Mouse (Mus musculus): ENCODE measurements around the gene Atpaf2. TPM values are rescaled to one million over a fixed set of nuclear protein-coding genes. Genes with fewer than 3 reads are reported as not detected.

Atpaf2 gene
- polyA plus RNA-seq, 1 experiment from 2014 or later, result 60.3 TPM

- Histone ChIP-seq H3K36me3 (ENCODE audit: control insufficient read depth, insufficient read depth) (peaks cover 9% of the 10 kb centered on the region), H3K9ac (ENCODE audit: low read depth, low read length) (no peak overlapping the region), H3K27me3 (replicated peaks; ENCODE audit: control insufficient read depth, insufficient read depth, low read length) (no peaks in the 10 kb centered on the region), H3K9me3 (ENCODE audit: control insufficient read depth) (no peaks in the 10 kb centered on the region), H3K4me3 (ENCODE audit: low read depth, low read length) (no peak overlapping the region), H3K27ac (ENCODE audit: low read depth, low read length) (peak overlapping the region; percentile 83), H3K4me1 (replicated peaks; ENCODE audit: control insufficient read depth, insufficient read depth, low read length) (0 out of 2 replicates have a peak, but pooled peaks cover 3% of the 10 kb centered on the region), H3K4me2 (replicated peaks; ENCODE audit: low read depth) (no peak overlapping the region)
- no peak for TF ChIP-seq CTCF (IDR thresholded peaks at IDR 0.05; ENCODE audit: low read depth)
- 32% methylated on average over 1 of the region's 1 CpGs for WGBS
- peak; percentile 58; the same call in 1 of the 2 replicates for ATAC-seq
Observed at GRCm38 (mm10) chr11:60426417-60426816, 8.2 kb upstream of the Atpaf2 start.

DNA sequence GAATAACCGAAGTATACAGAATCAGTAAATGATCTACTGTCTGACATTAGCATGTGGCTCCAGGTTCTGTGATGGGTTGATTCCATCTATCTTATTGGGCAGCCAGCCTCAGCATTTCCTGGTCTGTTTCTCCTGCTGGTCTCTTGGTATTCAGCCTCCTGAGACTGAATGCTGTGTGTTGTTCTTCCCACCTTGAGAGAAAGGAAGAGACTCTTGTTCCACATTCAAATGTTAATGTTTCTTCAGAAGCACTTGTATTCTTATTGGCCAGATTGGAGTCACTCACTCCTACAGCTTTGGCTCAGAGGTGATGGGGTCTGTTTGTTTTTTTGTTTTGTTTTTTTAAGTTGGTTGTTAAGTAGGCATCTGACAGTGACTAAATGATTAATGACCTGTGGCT lies 4.7 kb upstream of the Atpaf2 start:
- no peak for TF ChIP-seq CTCF (IDR thresholded peaks at IDR 0.05; ENCODE audit: low read depth)
- H3K9ac ChIP-seq (ENCODE audit: low read depth, low read length), result no peak overlapping the region
- H3K27ac ChIP-seq (ENCODE audit: low read depth, low read length), result no peak overlapping the region
- no peaks in the 10 kb centered on the region for H3K9me3 ChIP-seq (ENCODE audit: control insufficient read depth)
- no peak overlapping the region for H3K4me2 ChIP-seq (replicated peaks; ENCODE audit: low read depth)
- ATAC-seq, result no peak
- H3K27me3 ChIP-seq (replicated peaks; ENCODE audit: control insufficient read depth, insufficient read depth, low read length), result no peaks in the 10 kb centered on the region
- peaks cover 2% of the 10 kb centered on the region; the same call in 1 of the 2 replicates for H3K36me3 ChIP-seq (ENCODE audit: control insufficient read depth, insufficient read depth)
- 0 out of 2 replicates have a peak, but pooled peaks cover 3% of the 10 kb centered on the region for H3K4me1 ChIP-seq (replicated peaks; ENCODE audit: control insufficient read depth, insufficient read depth, low read length)
- H3K4me3 ChIP-seq (ENCODE audit: low read depth, low read length), result no peak overlapping the region
- 64% methylated on average over 1 of the region's 1 CpGs for WGBS

- WGBS, result 68% methylated on average over 5 of the region's 6 CpGs
- H3K9me3 ChIP-seq (ENCODE audit: control insufficient read depth), result no peaks in the 10 kb centered on the region
- H3K4me2 ChIP-seq (replicated peaks; ENCODE audit: low read depth), result no peak overlapping the region
- no peak for ATAC-seq
- no peaks in the 10 kb centered on the region; the same call in 1 of the 2 replicates for H3K36me3 ChIP-seq (ENCODE audit: control insufficient read depth, insufficient read depth)
- H3K4me1 ChIP-seq (replicated peaks; ENCODE audit: control insufficient read depth, insufficient read depth, low read length), result 0 out of 2 replicates have a peak, but pooled peaks cover 1% of the 10 kb centered on the region
- H3K9ac ChIP-seq (ENCODE audit: low read depth, low read length), result no peak overlapping the region
- H3K27me3 ChIP-seq (replicated peaks; ENCODE audit: control insufficient read depth, insufficient read depth, low read length), result no peaks in the 10 kb centered on the region
- peak; percentile 50 for TF ChIP-seq CTCF (IDR thresholded peaks at IDR 0.05; ENCODE audit: low read depth)
- H3K4me3 ChIP-seq (ENCODE audit: low read depth, low read length), result no peak overlapping the region
- no peak overlapping the region for H3K27ac ChIP-seq (ENCODE audit: low read depth, low read length)
Observed at GRCm38 (mm10) chr11:60422046-60422668, 3.9 kb upstream of the Atpaf2 start.

- peak overlapping the region; percentile 89 for H3K9ac ChIP-seq (ENCODE audit: low read depth, low read length)
- H3K4me1 ChIP-seq (replicated peaks; ENCODE audit: control insufficient read depth, insufficient read depth, low read length), result peaks cover 3% of the 10 kb centered on the region; the same call in 1 of the 2 replicates
- H3K27me3 ChIP-seq (replicated peaks; ENCODE audit: control insufficient read depth, insufficient read depth, low read length), result no peaks in the 10 kb centered on the region
- H3K4me2 ChIP-seq (replicated peaks; ENCODE audit: low read depth), result peak overlapping the region; percentile 93
- H3K27ac ChIP-seq (ENCODE audit: low read depth, low read length), result peak overlapping the region; percentile 95
- ATAC-seq, result peak; percentile 33
- no peaks in the 10 kb centered on the region; the same call in 1 of the 2 replicates for H3K36me3 ChIP-seq (ENCODE audit: control insufficient read depth, insufficient read depth)
- no peaks in the 10 kb centered on the region for H3K9me3 ChIP-seq (ENCODE audit: control insufficient read depth)
- WGBS, result 6% methylated on average over 6 of the region's 6 CpGs
- TF ChIP-seq CTCF (IDR thresholded peaks at IDR 0.05; ENCODE audit: low read depth), result no peak
- H3K4me3 ChIP-seq (ENCODE audit: low read depth, low read length), result peak overlapping the region; percentile 85
Observed at GRCm38 (mm10) chr11:60418473-60418803, 181 bp upstream of the Atpaf2 start.

- Histone ChIP-seq H3K4me2 (replicated peaks; ENCODE audit: low read depth) (peak within 1 kb of the TSS; percentile 93), H3K36me3 (ENCODE audit: control insufficient read depth, insufficient read depth) (no peaks in the 10 kb centered on the region; the same call in 1 of the 2 replicates), H3K9ac (ENCODE audit: low read depth, low read length) (peak within 1 kb of the TSS; percentile 89), H3K27me3 (replicated peaks; ENCODE audit: control insufficient read depth, insufficient read depth, low read length) (no peaks in the 10 kb centered on the region), H3K9me3 (ENCODE audit: control insufficient read depth) (no peaks in the 10 kb centered on the region), H3K4me3 (ENCODE audit: low read depth, low read length) (peak within 1 kb of the TSS; percentile 85), H3K27ac (ENCODE audit: low read depth, low read length) (peak within 1 kb of the TSS; percentile 95), H3K4me1 (replicated peaks; ENCODE audit: control insufficient read depth, insufficient read depth, low read length) (peaks cover 3% of the 10 kb centered on the region; the same call in 1 of the 2 replicates)
- WGBS, result under 1% methylated on average over 54 of the region's 81 CpGs
- TF ChIP-seq CTCF (IDR thresholded peaks at IDR 0.05; ENCODE audit: low read depth), result no peak
- peak; percentile 95 for ATAC-seq
Observed at GRCm38 (mm10) chr11:60416963-60417716, 1.1 kb downstream of the Atpaf2 start, which contains the start of gene Gid4. TSS of gene Gid4 (plus strand) at chr11:60417145.

DNA sequence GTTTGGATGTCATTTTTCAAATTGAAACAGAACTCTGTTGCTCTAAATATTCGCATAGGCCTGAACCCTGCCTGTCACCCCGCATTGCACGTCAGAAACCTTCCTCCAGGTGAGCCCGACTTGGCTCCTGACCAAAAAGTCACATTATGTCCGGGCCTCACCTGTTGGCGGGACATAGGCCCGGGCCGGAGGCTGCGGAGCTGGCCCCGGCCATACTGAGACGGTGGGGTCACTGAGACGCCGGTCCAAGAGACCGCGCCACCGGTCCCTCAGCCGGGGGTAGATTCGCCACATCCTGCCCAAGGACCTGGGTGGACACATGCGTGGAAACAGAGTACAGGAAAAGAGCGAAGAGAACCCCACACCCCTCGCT lies 1.7 kb downstream of the Atpaf2 start:
- Histone ChIP-seq H3K27ac (ENCODE audit: low read depth, low read length) (peak overlapping the region; percentile 95), H3K4me3 (ENCODE audit: low read depth, low read length) (peak overlapping the region; percentile 85), H3K4me2 (replicated peaks; ENCODE audit: low read depth) (peak overlapping the region; percentile 93), H3K4me1 (replicated peaks; ENCODE audit: control insufficient read depth, insufficient read depth, low read length) (peaks cover 3% of the 10 kb centered on the region; the same call in 1 of the 2 replicates), H3K9me3 (ENCODE audit: control insufficient read depth) (no peaks in the 10 kb centered on the region), H3K27me3 (replicated peaks; ENCODE audit: control insufficient read depth, insufficient read depth, low read length) (no peaks in the 10 kb centered on the region), H3K36me3 (ENCODE audit: control insufficient read depth, insufficient read depth) (no peaks in the 10 kb centered on the region; the same call in 1 of the 2 replicates), H3K9ac (ENCODE audit: low read depth, low read length) (peak overlapping the region; percentile 81)
- under 1% methylated on average over 21 of the region's 21 CpGs for WGBS
- TF ChIP-seq CTCF (IDR thresholded peaks at IDR 0.05; ENCODE audit: low read depth), result no peak
- ATAC-seq, result peak; percentile 23

Measured in intestine, postnatal 0 days (tissue).